Mouse (Mus musculus) liver, embryonic 14.5 days (tissue): Measurements from ENCODE around the gene Rnf208.

ENCODE experiments used
- CTCF ChIP-seq: IDR thresholded peaks from 2 replicates; pipeline ENCODE4 v1.5.1; 2016; ENCODE audit warnings: antibody characterized with exemption, low read depth, control low read depth
- EP300 ChIP-seq: IDR thresholded peaks from 2 replicates; pipeline ENCODE4 v1.6.1; 2016; ENCODE audit warnings: antibody characterized with exemption, low read depth

DNA sequence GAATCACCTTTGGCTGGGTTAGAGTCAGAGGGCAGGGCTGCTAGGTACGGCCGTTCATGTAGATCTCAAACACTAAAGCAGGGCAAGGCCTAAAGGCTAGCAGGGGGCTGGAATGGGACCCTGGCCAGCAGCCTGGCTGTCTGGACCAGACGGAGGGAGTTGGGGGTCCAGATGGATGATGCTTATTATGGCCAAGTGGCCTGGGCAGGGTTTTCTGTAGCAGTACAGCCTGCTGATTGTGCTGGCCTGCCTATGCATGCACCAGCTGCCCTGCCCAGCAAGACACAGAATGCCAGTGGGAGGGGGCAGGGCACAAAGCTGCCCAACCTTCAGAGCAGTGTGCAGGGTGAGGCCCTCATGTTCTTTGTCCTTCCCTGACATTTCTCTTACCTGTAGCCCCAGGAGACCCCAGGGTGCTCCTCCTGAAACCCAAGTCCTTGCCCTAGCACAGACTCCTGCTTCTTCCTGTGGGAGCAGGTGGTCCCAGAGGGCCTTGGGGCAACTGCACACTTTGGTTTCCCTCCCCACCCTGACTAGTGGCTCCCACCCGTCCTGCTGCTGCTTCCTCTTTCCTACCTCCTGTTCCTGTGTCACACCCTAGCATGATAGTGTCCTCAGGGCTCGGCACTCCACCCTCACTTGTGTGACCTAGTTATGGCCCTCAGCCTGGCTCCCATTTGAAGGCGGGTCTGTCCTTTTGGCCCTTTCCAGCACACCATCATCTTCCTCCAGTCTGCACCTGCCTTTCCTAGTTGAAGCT is 24.0 kb downstream of the Rnf208 start:
- TF ChIP-seq CTCF = no peak
- TF ChIP-seq EP300 = no peak
